Mouse (Mus musculus): ENCODE measurements around the gene Zzef1. TPM values are rescaled to one million over a fixed set of nuclear protein-coding genes. Genes with fewer than 3 reads are reported as not detected.

Zzef1 gene
- polyA plus RNA-seq, 1 experiment from 2014 or later, result 14.2 TPM

GRCm38 (mm10) chr11:72952226-72952625 lies 156.2 kb downstream of the Zzef1 start:
- WGBS, result 67% methylated on average over 3 of the region's 3 CpGs
- no peak overlapping the region for H3K9ac ChIP-seq (replicated peaks)
- H3K9me3 ChIP-seq, result no peaks in the 10 kb centered on the region
- H3K27ac ChIP-seq, result no peak overlapping the region
- no peak for ATAC-seq
- H3K4me2 ChIP-seq (replicated peaks), result no peak overlapping the region
- no peak overlapping the region for H3K4me3 ChIP-seq (replicated peaks)
- no peaks in the 10 kb centered on the region for H3K36me3 ChIP-seq
- no peaks in the 10 kb centered on the region for H3K4me1 ChIP-seq (replicated peaks)
- H3K27me3 ChIP-seq, result 0 out of 2 replicates have a peak, but pooled peaks cover 2% of the 10 kb centered on the region

DNA sequence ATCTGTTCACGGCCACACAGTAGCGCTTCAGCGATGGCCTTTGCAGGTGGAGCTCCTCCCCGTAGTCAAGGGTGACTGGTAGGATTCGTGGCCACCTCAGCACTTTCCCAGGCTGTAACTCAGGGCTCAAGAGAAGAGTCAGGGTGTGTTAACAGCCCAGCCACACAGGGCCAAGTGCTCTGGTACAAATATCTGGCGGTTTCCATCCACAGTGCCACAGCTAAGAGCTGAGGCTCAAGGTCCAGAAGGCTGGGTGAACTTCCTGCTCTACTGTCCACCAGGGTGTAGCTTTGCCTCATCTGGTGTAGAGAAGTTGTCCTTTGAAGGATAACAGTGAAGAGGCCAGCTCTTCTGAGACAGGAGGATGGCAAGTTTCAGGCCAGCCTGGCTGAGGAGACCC lies 156.7 kb downstream of the Zzef1 start:
- no peak overlapping the region for H3K27ac ChIP-seq
- no peaks in the 10 kb centered on the region for H3K4me1 ChIP-seq (replicated peaks)
- WGBS, result 88% methylated on average over 6 of the region's 6 CpGs
- no peak overlapping the region for H3K4me3 ChIP-seq (replicated peaks)
- 0 out of 2 replicates have a peak, but pooled peaks cover 2% of the 10 kb centered on the region for H3K27me3 ChIP-seq
- H3K9ac ChIP-seq (replicated peaks), result no peak overlapping the region
- no peaks in the 10 kb centered on the region for H3K36me3 ChIP-seq
- no peak for ATAC-seq
- no peak overlapping the region for H3K4me2 ChIP-seq (replicated peaks)
- no peaks in the 10 kb centered on the region for H3K9me3 ChIP-seq

DNA sequence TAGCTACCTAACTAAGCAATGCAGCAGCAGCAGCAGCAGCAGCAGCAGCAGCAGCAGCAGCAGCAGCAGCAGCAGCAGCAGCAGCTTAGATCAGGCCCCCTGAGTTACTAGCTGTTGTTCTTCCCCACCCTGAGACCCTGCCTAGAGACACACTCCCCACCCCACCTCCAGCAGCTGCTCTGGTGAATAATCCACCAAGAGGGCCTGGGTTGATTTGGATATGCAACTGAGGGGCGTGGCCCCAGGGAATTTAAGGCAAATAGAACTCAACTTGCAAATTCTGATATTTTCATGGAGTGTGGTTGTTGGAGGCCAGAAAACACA lies 157.1 kb downstream of the Zzef1 start:
- no peak for ATAC-seq
- H3K4me1 ChIP-seq (replicated peaks), result no peaks in the 10 kb centered on the region
- no peak overlapping the region for H3K9ac ChIP-seq (replicated peaks)
- 72% methylated on average over 1 of the region's 1 CpGs for WGBS
- no peaks in the 10 kb centered on the region for H3K9me3 ChIP-seq
- no peak overlapping the region for H3K27ac ChIP-seq
- H3K36me3 ChIP-seq, result no peaks in the 10 kb centered on the region
- H3K4me2 ChIP-seq (replicated peaks), result no peak overlapping the region
- H3K27me3 ChIP-seq, result 0 out of 2 replicates have a peak, but pooled peaks cover 2% of the 10 kb centered on the region
- H3K4me3 ChIP-seq (replicated peaks), result no peak overlapping the region

- 91% methylated on average over 4 of the region's 4 CpGs for WGBS
- no peak overlapping the region for H3K4me2 ChIP-seq (replicated peaks)
These were observed 157.6 kb downstream of the Zzef1 start for GRCm38 (mm10) chr11:72953440-72954151.

GRCm38 (mm10) chr11:72954216-72954615 lies 158.2 kb downstream of the Zzef1 start:
- H3K4me2 ChIP-seq (replicated peaks), result no peak overlapping the region

More at GRCm38 (mm10) chr11:72953440-72954151, 157.6 kb downstream of the Zzef1 start:
- Histone ChIP-seq H3K27ac (no peak overlapping the region), H3K9ac (replicated peaks) (no peak overlapping the region), H3K36me3 (no peaks in the 10 kb centered on the region), H3K4me3 (replicated peaks) (no peak overlapping the region), H3K9me3 (no peaks in the 10 kb centered on the region), H3K27me3 (no peaks in the 10 kb centered on the region), H3K4me1 (replicated peaks) (no peaks in the 10 kb centered on the region)
- ATAC-seq, result no peak

DNA sequence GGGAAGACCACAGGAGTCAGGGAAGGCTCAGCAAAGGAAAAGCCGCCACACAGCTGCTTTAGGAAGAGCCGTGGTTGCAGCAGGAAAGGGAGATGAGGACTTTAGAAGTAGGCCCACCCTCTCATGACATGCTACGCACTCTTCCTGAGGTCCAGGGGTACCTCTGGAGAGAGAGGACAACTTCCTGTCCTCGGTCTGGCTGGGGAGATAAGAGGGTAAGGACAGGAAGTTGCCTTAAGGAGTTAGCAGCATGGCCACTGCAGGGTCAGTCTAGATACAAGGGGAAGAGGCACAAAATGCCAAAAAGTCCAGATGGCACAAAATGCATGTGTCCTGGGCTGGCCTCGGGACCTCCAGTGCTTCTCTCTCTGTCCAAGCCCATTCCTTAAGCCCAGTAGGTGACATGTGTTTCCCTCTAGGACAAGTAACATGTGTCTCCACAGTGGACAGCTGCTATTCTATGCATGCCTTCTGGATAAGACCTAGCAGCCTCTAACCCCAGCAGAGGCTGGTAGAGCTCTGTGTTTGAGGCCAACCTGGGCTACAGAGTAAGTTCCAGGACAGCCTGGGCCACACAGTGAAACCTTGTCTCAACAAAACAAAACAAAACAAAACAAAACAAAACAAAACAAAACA lies 159.4 kb downstream of the Zzef1 start:
- H3K4me3 ChIP-seq (replicated peaks), result no peak overlapping the region
- no peaks in the 10 kb centered on the region for H3K36me3 ChIP-seq
- no peak overlapping the region for H3K9ac ChIP-seq (replicated peaks)
- H3K4me1 ChIP-seq (replicated peaks), result no peaks in the 10 kb centered on the region
- 76% methylated on average over 5 of the region's 5 CpGs for WGBS
- no peak for ATAC-seq
- no peak overlapping the region for H3K27ac ChIP-seq
- H3K4me2 ChIP-seq (replicated peaks), result no peak overlapping the region
- peaks cover 17% of the 10 kb centered on the region for H3K27me3 ChIP-seq
- H3K9me3 ChIP-seq, result no peaks in the 10 kb centered on the region

More at GRCm38 (mm10) chr11:72954216-72954615, 158.2 kb downstream of the Zzef1 start:
- H3K36me3 ChIP-seq, result no peaks in the 10 kb centered on the region
- ATAC-seq, result no peak
- H3K9me3 ChIP-seq, result no peaks in the 10 kb centered on the region
- H3K4me1 ChIP-seq (replicated peaks), result no peaks in the 10 kb centered on the region
- no peak overlapping the region for H3K9ac ChIP-seq (replicated peaks)
- H3K27ac ChIP-seq, result no peak overlapping the region
- peaks cover 5% of the 10 kb centered on the region for H3K27me3 ChIP-seq
- 79% methylated on average over 4 of the region's 4 CpGs for WGBS
- no peak overlapping the region for H3K4me3 ChIP-seq (replicated peaks)

DNA sequence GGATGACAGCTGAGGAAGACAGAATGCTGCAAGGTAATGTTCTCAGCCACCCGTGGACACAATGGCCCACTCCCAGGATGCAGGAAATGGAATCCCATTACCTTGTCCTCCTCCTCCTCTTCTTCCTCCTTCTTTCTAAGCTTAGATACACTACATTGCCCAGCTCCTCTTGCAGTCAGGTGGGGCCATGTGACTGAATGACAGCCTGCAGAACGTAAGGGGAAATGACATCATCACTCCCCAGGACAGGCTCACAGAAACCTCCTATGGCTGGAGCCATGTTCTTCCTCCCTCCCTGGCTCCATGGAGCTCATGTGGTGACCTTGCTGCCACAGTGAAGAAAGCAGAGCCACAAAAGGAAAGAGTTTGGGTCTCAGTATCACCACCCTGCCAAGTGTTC lies 161.3 kb downstream of the Zzef1 start:
- Histone ChIP-seq H3K9ac (replicated peaks) (no peak overlapping the region), H3K4me1 (replicated peaks) (peaks cover 7% of the 10 kb centered on the region), H3K4me3 (replicated peaks) (no peak overlapping the region), H3K27ac (no peak overlapping the region), H3K36me3 (no peaks in the 10 kb centered on the region), H3K27me3 (peaks cover 36% of the 10 kb centered on the region), H3K4me2 (replicated peaks) (no peak overlapping the region), H3K9me3 (no peaks in the 10 kb centered on the region)
- no peak for ATAC-seq
- WGBS, result 69% methylated on average over 2 of the region's 2 CpGs

DNA sequence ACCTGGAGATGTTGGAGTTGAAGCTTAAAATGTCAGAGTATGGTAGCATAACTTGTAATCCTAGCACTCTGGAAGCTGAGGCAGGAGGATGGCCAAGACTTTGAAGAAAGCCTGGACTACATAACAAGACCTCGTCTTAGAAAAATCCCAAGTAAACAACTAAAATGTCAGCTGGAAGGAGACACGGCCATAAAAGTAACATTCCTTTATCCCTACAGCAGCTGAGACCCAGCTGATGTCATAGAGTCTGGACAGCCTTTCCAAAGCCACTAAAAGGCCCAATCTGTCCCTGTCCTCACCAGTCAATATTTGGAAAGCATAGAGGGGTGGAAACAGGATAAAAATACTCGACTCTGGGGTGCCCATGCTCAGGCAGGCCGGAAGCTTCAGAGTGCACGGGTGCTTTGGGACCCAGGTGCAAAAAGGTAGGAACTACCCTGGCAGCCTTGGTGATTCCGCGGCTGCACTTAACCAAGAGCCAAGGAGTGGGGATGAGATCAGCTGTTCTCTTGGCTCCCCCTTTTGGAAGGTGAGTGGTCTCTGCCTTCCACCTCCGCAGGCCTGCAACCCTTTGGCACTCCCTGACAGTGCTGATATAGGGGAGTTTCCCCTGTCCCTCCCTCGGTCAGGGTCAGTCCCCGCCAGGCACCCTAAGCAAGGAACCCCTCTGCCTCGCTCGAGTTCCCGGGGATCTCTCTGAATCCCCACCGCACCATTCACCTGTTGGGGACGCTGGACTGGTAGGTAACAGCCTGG lies 164.1 kb downstream of the Zzef1 start:
- Histone ChIP-seq H3K27ac (no peak overlapping the region), H3K9me3 (no peaks in the 10 kb centered on the region), H3K4me1 (replicated peaks) (peaks cover 7% of the 10 kb centered on the region), H3K27me3 (peaks cover 51% of the 10 kb centered on the region), H3K4me2 (replicated peaks) (no peak overlapping the region), H3K36me3 (no peaks in the 10 kb centered on the region), H3K9ac (replicated peaks) (no peak overlapping the region), H3K4me3 (replicated peaks) (no peak overlapping the region)
- WGBS, result 16% methylated on average over 15 of the region's 15 CpGs
- ATAC-seq, result no peak

DNA sequence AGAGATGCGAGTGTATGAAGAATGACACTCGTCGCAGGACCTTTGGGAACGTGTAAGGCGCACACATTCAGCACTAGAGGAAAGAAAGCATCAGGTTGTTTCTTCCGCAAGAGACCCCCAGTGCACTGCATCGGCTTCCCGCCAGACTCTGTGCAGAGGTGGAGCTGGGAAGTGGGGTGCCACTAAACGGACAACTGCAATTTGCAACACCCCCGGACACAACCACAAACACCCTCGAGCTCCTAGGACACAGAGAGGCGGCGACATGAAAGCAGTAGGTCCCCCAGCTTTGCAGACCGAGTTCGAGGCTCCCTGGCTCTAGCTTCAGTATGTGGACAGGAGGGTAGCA lies 164.7 kb downstream of the Zzef1 start:
- Histone ChIP-seq H3K27me3 (peaks cover 51% of the 10 kb centered on the region), H3K4me1 (replicated peaks) (peaks cover 7% of the 10 kb centered on the region), H3K4me3 (replicated peaks) (peak overlapping the region; percentile 31), H3K36me3 (no peaks in the 10 kb centered on the region), H3K9me3 (no peaks in the 10 kb centered on the region), H3K27ac (no peak overlapping the region), H3K9ac (replicated peaks) (0 out of 2 replicates have a peak overlapping the region, but pooled peaks have one; percentile 28), H3K4me2 (replicated peaks) (peak overlapping the region; percentile 43)
- no peak for ATAC-seq
- whole genome bisulfite sequencing, result 4% methylated on average over 15 of the region's 15 CpGs

DNA sequence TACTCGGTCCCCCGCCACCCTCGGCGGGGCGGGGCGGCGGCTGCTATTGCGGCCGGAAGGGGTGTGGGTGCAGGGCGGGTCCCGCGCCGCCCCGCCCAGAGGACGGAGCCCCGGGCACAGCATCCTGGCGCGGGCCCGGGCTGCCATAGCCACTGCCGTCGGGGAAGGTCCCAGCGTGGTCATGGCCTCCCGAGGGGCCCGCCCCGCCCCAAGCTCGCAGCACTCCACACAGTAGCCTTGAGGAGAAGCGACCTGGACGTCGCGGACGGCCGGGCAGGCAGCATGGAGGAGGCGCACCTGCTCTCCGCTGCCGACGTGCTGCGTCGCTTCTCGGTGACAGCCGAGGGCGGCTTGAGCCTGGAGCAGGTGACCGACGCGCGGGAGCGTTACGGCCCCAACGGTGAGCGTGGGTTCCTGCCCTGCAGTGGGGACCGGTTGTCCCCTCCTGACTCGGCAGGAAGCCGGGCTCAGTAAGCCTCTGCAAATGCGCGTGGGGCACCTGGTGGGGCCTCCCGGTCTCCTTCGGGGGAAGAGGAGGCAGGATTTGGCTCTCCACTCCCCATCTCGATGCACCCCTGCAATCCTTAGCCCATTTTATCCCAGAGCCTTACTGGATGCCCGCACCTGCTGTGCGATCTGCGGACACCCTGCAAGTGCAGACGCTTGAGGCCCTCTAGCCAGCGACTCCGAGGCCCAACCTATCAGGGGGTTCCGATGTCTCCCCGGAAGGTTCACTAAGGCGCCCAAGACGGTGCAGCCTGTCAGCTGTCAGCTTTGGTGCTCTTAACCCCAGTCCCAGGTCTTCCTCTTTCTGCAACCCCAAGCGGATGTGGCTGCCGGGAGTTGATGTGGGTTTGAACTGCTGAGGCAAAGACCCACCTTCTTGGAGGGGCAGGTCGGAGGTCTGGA lies 165.3 kb downstream of the Zzef1 start, which contains the start of gene Atp2a3:
Atp2a3 (plus strand) TSS at position 98 of the 909 bp plus-strand sequence.
- H3K27ac ChIP-seq, result no peak within 1 kb of the TSS
- H3K4me2 ChIP-seq (replicated peaks), result peak within 1 kb of the TSS; percentile 43
- 3% methylated on average over 67 of the region's 70 CpGs for WGBS
- H3K36me3 ChIP-seq, result no peaks in the 10 kb centered on the region
- peaks cover 51% of the 10 kb centered on the region for H3K27me3 ChIP-seq
- H3K9me3 ChIP-seq, result no peaks in the 10 kb centered on the region
- ATAC-seq, result peak; percentile 34; the same call in 1 of the 2 replicates
- peak within 1 kb of the TSS; percentile 31 for H3K4me3 ChIP-seq (replicated peaks)
- 0 out of 2 replicates have a peak within 1 kb of the TSS, but pooled peaks have one; percentile 28 for H3K9ac ChIP-seq (replicated peaks)
- H3K4me1 ChIP-seq (replicated peaks), result peaks cover 7% of the 10 kb centered on the region

- ATAC-seq, result no peak
- H3K4me1 ChIP-seq (replicated peaks), result peaks cover 7% of the 10 kb centered on the region
- no peaks in the 10 kb centered on the region for H3K9me3 ChIP-seq
- no peak overlapping the region for H3K4me3 ChIP-seq (replicated peaks)
- H3K4me2 ChIP-seq (replicated peaks), result no peak overlapping the region
- no peaks in the 10 kb centered on the region for H3K36me3 ChIP-seq
- no peak overlapping the region for H3K27ac ChIP-seq
- H3K27me3 ChIP-seq, result peaks cover 51% of the 10 kb centered on the region
- no peak overlapping the region for H3K9ac ChIP-seq (replicated peaks)
- WGBS, result 77% methylated on average over 2 of the region's 2 CpGs
These were observed 166.4 kb downstream of the Zzef1 start for GRCm38 (mm10) chr11:72962378-72962777.

Measured in midbrain, embryonic 13.5 days (tissue).